Mouse (Mus musculus): ENCODE results near the gene H2-Q2.
"Not testable (repeated sequence)": the region's sequence is repeated elsewhere in the genome, so short reads cannot be mapped to it uniquely, and the experiment has no call there.

DNA sequence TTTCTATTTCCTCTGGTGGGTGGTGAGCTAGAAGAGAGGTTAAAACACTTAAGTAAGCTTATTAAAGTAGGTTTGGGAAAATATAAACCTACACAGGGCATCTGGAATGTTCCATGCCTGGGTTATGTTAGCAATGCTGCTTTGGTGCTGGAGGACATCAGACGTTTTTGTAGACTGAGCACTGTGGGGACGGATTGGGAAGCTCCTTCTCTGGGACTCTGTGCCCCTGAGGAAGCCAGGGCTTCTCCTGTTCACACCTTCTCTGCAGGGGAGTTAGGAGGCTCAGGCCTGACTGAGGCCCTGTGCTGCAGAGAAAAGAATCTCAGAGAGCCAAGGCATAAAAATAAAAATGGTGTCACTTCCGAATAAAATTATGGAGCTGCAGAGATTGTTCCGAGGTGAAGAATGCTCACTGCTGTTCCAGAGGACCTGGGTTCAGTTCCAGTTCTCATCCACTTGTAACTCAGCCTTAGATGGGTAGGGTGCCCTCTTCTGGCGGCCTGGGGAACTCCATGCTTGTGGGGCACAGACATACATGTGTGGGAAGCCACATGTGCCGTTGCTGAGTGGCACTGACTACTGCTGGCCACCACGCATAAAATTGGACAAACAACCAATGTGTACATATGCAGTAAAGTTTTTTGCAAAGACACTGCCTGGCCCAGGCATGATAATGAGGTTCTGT lies 41.6 kb upstream of the H2-Q2 start:
- not testable (repeated sequence) for TF ChIP-seq POLR2A (IDR thresholded peaks at IDR 0.05; ENCODE audit: low read depth, low read length); CTCF (IDR thresholded peaks at IDR 0.05; ENCODE audit: borderline replicate concordance, insufficient read depth, low read length)

Data from embryonic fibroblast, embryonic 13.5 days (primary cell).